Mouse (Mus musculus): Measurements from ENCODE around the gene Tnfsfm13. TPM values are rescaled to one million over a fixed set of nuclear protein-coding genes. Genes with fewer than 3 reads are reported as not detected.
A peak's percentile ranks its signal among the peaks of the same experiment; 100 is the strongest.

The Tnfsfm13 gene
- polyA plus RNA-seq, 1 experiment from 2014 or later: 0.82 TPM

GRCm38 (mm10) chr11:69665961-69666664 lies 29.8 kb downstream of the Tnfsfm13 start, which contains the start of gene Cd68:
Gene Cd68, minus strand, starts transcription at chr11:69666153.
- DNase-seq (ENCODE audit: low spot score): peak; percentile 40
- WGBS: 39% methylated on average over 7 of the region's 7 CpGs
- Histone ChIP-seq H3K27ac (no peak within 1 kb of the TSS), H3K36me3 (peaks cover 76% of the 10 kb centered on the region), H3K9me3 (no peaks in the 10 kb centered on the region), H3K4me3 (peak within 1 kb of the TSS; percentile 20), H3K27me3 (ENCODE audit: insufficient read depth, poor library complexity, severe bottlenecking) (no peaks in the 10 kb centered on the region), H3K4me1 (replicated peaks) (peaks cover 44% of the 10 kb centered on the region)

GRCm38 (mm10) chr11:69665457-69665960 lies 30.4 kb downstream of the Tnfsfm13 start:
- no peak for DNase-seq (ENCODE audit: low spot score)
- Histone ChIP-seq H3K4me3 (peak overlapping the region; percentile 20), H3K27ac (no peak overlapping the region), H3K27me3 (ENCODE audit: insufficient read depth, poor library complexity, severe bottlenecking) (no peaks in the 10 kb centered on the region), H3K36me3 (peaks cover 70% of the 10 kb centered on the region), H3K9me3 (no peaks in the 10 kb centered on the region), H3K4me1 (replicated peaks) (peaks cover 41% of the 10 kb centered on the region)
- WGBS: 87% methylated on average over 9 of the region's 9 CpGs

- Histone ChIP-seq H3K27me3 (ENCODE audit: insufficient read depth, poor library complexity, severe bottlenecking) (no peaks in the 10 kb centered on the region), H3K27ac (no peak overlapping the region), H3K9me3 (no peaks in the 10 kb centered on the region), H3K4me3 (peak overlapping the region; percentile 21), H3K4me1 (replicated peaks) (peaks cover 34% of the 10 kb centered on the region), H3K36me3 (peaks cover 70% of the 10 kb centered on the region)
- DNase-seq (ENCODE audit: low spot score): no peak
- WGBS: 94% methylated on average over 7 of the region's 7 CpGs
Measured at GRCm38 (mm10) chr11:69664841-69665240, 31.1 kb downstream of the Tnfsfm13 start.

GRCm38 (mm10) chr11:69663795-69664194 lies 32.1 kb downstream of the Tnfsfm13 start:
- 90% methylated on average over 6 of the region's 6 CpGs for WGBS
- H3K4me3 ChIP-seq: no peak overlapping the region

GRCm38 (mm10) chr11:69662967-69663671 lies 32.8 kb downstream of the Tnfsfm13 start:
- WGBS: 67% methylated on average over 13 of the region's 13 CpGs
- no peak for DNase-seq (ENCODE audit: low spot score)

More at GRCm38 (mm10) chr11:69663795-69664194, 32.1 kb downstream of the Tnfsfm13 start:
- DNase-seq (ENCODE audit: low spot score): no peak
- Histone ChIP-seq H3K27me3 (ENCODE audit: insufficient read depth, poor library complexity, severe bottlenecking) (no peaks in the 10 kb centered on the region), H3K4me1 (replicated peaks) (peaks cover 26% of the 10 kb centered on the region), H3K36me3 (peaks cover 69% of the 10 kb centered on the region), H3K27ac (peak overlapping the region; percentile 95), H3K9me3 (no peaks in the 10 kb centered on the region)

GRCm38 (mm10) chr11:69662213-69662966 lies 33.5 kb downstream of the Tnfsfm13 start, which contains the start of gene Mpdu1:
Gene Mpdu1, minus strand, starts transcription at chr11:69662642.
- WGBS: under 1% methylated on average over 48 of the region's 48 CpGs
- DNase-seq (ENCODE audit: low spot score): peak; percentile 97
- H3K27me3 ChIP-seq (ENCODE audit: insufficient read depth, poor library complexity, severe bottlenecking): no peaks in the 10 kb centered on the region
- peak within 1 kb of the TSS; percentile 95 for H3K27ac ChIP-seq
- peak within 1 kb of the TSS; percentile 60 for H3K4me3 ChIP-seq
- H3K9me3 ChIP-seq: no peaks in the 10 kb centered on the region
- peaks cover 69% of the 10 kb centered on the region for H3K36me3 ChIP-seq
- H3K4me1 ChIP-seq (replicated peaks): peaks cover 29% of the 10 kb centered on the region

More at GRCm38 (mm10) chr11:69662967-69663671, 32.8 kb downstream of the Tnfsfm13 start:
- no peaks in the 10 kb centered on the region for H3K27me3 ChIP-seq (ENCODE audit: insufficient read depth, poor library complexity, severe bottlenecking)
- H3K4me3 ChIP-seq: peak overlapping the region; percentile 60
- peaks cover 26% of the 10 kb centered on the region for H3K4me1 ChIP-seq (replicated peaks)
- H3K9me3 ChIP-seq: no peaks in the 10 kb centered on the region
- H3K36me3 ChIP-seq: peaks cover 69% of the 10 kb centered on the region
- H3K27ac ChIP-seq: peak overlapping the region; percentile 95

GRCm38 (mm10) chr11:69661221-69661881 lies 34.5 kb downstream of the Tnfsfm13 start:
- peaks cover 37% of the 10 kb centered on the region for H3K4me1 ChIP-seq (replicated peaks)
- H3K27ac ChIP-seq: peak overlapping the region; percentile 95
- peaks cover 71% of the 10 kb centered on the region for H3K36me3 ChIP-seq
- peak overlapping the region; percentile 60 for H3K4me3 ChIP-seq
- no peaks in the 10 kb centered on the region for H3K9me3 ChIP-seq
- no peak for DNase-seq (ENCODE audit: low spot score)
- no peaks in the 10 kb centered on the region for H3K27me3 ChIP-seq (ENCODE audit: insufficient read depth, poor library complexity, severe bottlenecking)
- 82% methylated on average over 3 of the region's 3 CpGs for WGBS

GRCm38 (mm10) chr11:69657462-69657881 lies 38.4 kb downstream of the Tnfsfm13 start:
- no peaks in the 10 kb centered on the region for H3K27me3 ChIP-seq (ENCODE audit: insufficient read depth, poor library complexity, severe bottlenecking)
- H3K4me3 ChIP-seq: no peak overlapping the region
- H3K9me3 ChIP-seq: no peaks in the 10 kb centered on the region
- DNase-seq (ENCODE audit: low spot score): no peak
- H3K27ac ChIP-seq: no peak overlapping the region
- 85% methylated on average over 15 of the region's 15 CpGs for WGBS
- H3K4me1 ChIP-seq (replicated peaks): peaks cover 46% of the 10 kb centered on the region
- H3K36me3 ChIP-seq: peaks cover 77% of the 10 kb centered on the region

GRCm38 (mm10) chr11:69656617-69657461 lies 39.1 kb downstream of the Tnfsfm13 start:
- Histone ChIP-seq H3K4me3 (no peak overlapping the region), H3K27ac (peak overlapping the region; percentile 66), H3K36me3 (peaks cover 84% of the 10 kb centered on the region), H3K4me1 (replicated peaks) (peaks cover 45% of the 10 kb centered on the region), H3K27me3 (ENCODE audit: insufficient read depth, poor library complexity, severe bottlenecking) (no peaks in the 10 kb centered on the region), H3K9me3 (no peaks in the 10 kb centered on the region)
- WGBS: 81% methylated on average over 10 of the region's 10 CpGs
- DNase-seq (ENCODE audit: low spot score): peak; percentile 61

- H3K27ac ChIP-seq: peak overlapping the region; percentile 66
- no peak for DNase-seq (ENCODE audit: low spot score)
- no peaks in the 10 kb centered on the region for H3K9me3 ChIP-seq
- H3K4me1 ChIP-seq (replicated peaks): peaks cover 37% of the 10 kb centered on the region
- WGBS: 81% methylated on average over 5 of the region's 5 CpGs
- 0 out of 2 replicates have a peak overlapping the region, but pooled peaks have one; percentile 9 for H3K4me3 ChIP-seq
- H3K27me3 ChIP-seq (ENCODE audit: insufficient read depth, poor library complexity, severe bottlenecking): no peaks in the 10 kb centered on the region
- H3K36me3 ChIP-seq: peaks cover 91% of the 10 kb centered on the region
Measured at GRCm38 (mm10) chr11:69656065-69656455, 39.8 kb downstream of the Tnfsfm13 start.

- Histone ChIP-seq H3K27me3 (ENCODE audit: insufficient read depth, poor library complexity, severe bottlenecking) (no peaks in the 10 kb centered on the region), H3K9me3 (no peaks in the 10 kb centered on the region), H3K4me3 (peak within 1 kb of the TSS; percentile 12; the same call in 1 of the 2 replicates), H3K4me1 (replicated peaks) (peaks cover 34% of the 10 kb centered on the region), H3K27ac (peak within 1 kb of the TSS; percentile 66), H3K36me3 (peaks cover 97% of the 10 kb centered on the region)
- peak; percentile 78 for DNase-seq (ENCODE audit: low spot score)
- 23% methylated on average over 34 of the region's 34 CpGs for whole genome bisulfite sequencing
Measured at GRCm38 (mm10) chr11:69655264-69656064, 40.4 kb downstream of the Tnfsfm13 start, which contains the start of gene Sox15. Gene Sox15, plus strand, starts transcription at chr11:69655314.

All from hindbrain, embryonic 10.5 days (tissue).